18 mouse cellular contexts compared by ENCODE assay signal in genomic region chr17:90544639-90545259, GRCm38 (mm10).
DNase-seq lines count a peak whose midpoint lies in the region; ATAC-seq lines count a peak whose summit lies in the region.
"Had no signal": no experiment of that assay in that cellular context is flagged by ENCODE, and none has a peak within 500 bp of the region (broad histone marks: within the 10 kb centered on the region; RNA-seq: fewer than 3 reads in every experiment).

No protein-coding gene starts in this region.

- H3K36me3 ChIP-seq in embryonic facial prominence, embryonic 11.5 days (replicated peaks; ENCODE audit: control insufficient read depth, insufficient read depth, low read depth, low read length), result no peaks in the 10 kb centered on the region
- no peaks in the 10 kb centered on the region for H3K36me3 ChIP-seq in embryonic facial prominence, embryonic 10.5 days (replicated peaks)
- no peaks in the 10 kb centered on the region for H3K36me3 ChIP-seq in forebrain, embryonic 12.5 days (replicated peaks)
- no peaks in the 10 kb centered on the region for H3K36me3 ChIP-seq in hindbrain, embryonic 16.5 days (ENCODE audit: control insufficient read depth, insufficient read depth, low read length)
- H3K36me3 ChIP-seq in neural tube, embryonic 13.5 days, result no peaks in the 10 kb centered on the region
- H3K36me3 ChIP-seq: embryonic facial prominence, embryonic 15.5 days had no signal

- H3K27ac ChIP-seq in embryonic facial prominence, embryonic 11.5 days (replicated peaks; ENCODE audit: low read depth, low read length), result no peak overlapping the region
- H3K27ac ChIP-seq in embryonic facial prominence, embryonic 10.5 days (replicated peaks), result no peak overlapping the region
- no peak overlapping the region for H3K27ac ChIP-seq in forebrain, embryonic 12.5 days
- no peak overlapping the region for H3K27ac ChIP-seq in hindbrain, embryonic 16.5 days (ENCODE audit: low read depth, low read length)
- H3K27ac ChIP-seq in neural tube, embryonic 13.5 days (replicated peaks), result peak overlapping the region; percentile 64
- H3K27ac ChIP-seq: embryonic facial prominence, embryonic 15.5 days; gastrocnemius, adult 2 months; liver, embryonic 14.5 days; stomach, postnatal 0 days had no signal

- no peak overlapping the region for H3K4me2 ChIP-seq in embryonic facial prominence, embryonic 11.5 days (ENCODE audit: low read depth, low read length)
- no peak overlapping the region for H3K4me2 ChIP-seq in forebrain, embryonic 12.5 days
- no peak overlapping the region for H3K4me2 ChIP-seq in hindbrain, embryonic 16.5 days (ENCODE audit: low read length)
- H3K4me2 ChIP-seq in neural tube, embryonic 13.5 days, result no peak overlapping the region
- H3K4me2 ChIP-seq: embryonic facial prominence, embryonic 15.5 days had no signal

- WGBS in embryonic facial prominence, embryonic 11.5 days, result 66% methylated on average over 8 of the region's 8 CpGs
- WGBS in embryonic facial prominence, embryonic 10.5 days, result 68% methylated on average over 8 of the region's 8 CpGs
- 38% methylated on average over 8 of the region's 8 CpGs for WGBS in forebrain, embryonic 12.5 days
- WGBS in hindbrain, embryonic 16.5 days, result 51% methylated on average over 8 of the region's 8 CpGs
- WGBS in neural tube, embryonic 13.5 days, result 40% methylated on average over 8 of the region's 8 CpGs

- H3K27me3 ChIP-seq in embryonic facial prominence, embryonic 11.5 days (ENCODE audit: control insufficient read depth, insufficient read depth, low read length), result no peaks in the 10 kb centered on the region
- H3K27me3 ChIP-seq in embryonic facial prominence, embryonic 10.5 days (replicated peaks; ENCODE audit: low read depth, poor library complexity, severe bottlenecking), result no peaks in the 10 kb centered on the region
- no peaks in the 10 kb centered on the region for H3K27me3 ChIP-seq in forebrain, embryonic 12.5 days
- H3K27me3 ChIP-seq in hindbrain, embryonic 16.5 days (replicated peaks; ENCODE audit: control insufficient read depth, insufficient read depth, low read length), result no peaks in the 10 kb centered on the region
- H3K27me3 ChIP-seq in neural tube, embryonic 13.5 days, result no peaks in the 10 kb centered on the region
- H3K27me3 ChIP-seq: embryonic facial prominence, embryonic 15.5 days had no signal

- no peak overlapping the region for H3K9ac ChIP-seq in embryonic facial prominence, embryonic 11.5 days (replicated peaks; ENCODE audit: low read length)
- no peak overlapping the region for H3K9ac ChIP-seq in forebrain, embryonic 12.5 days
- no peak overlapping the region for H3K9ac ChIP-seq in hindbrain, embryonic 16.5 days (ENCODE audit: low read depth, low read length)
- H3K9ac ChIP-seq in neural tube, embryonic 13.5 days, result no peak overlapping the region
- H3K9ac ChIP-seq: embryonic facial prominence, embryonic 15.5 days; liver, embryonic 14.5 days had no signal

- H3K4me3 ChIP-seq in embryonic facial prominence, embryonic 11.5 days (ENCODE audit: low read depth, low read length), result no peak overlapping the region
- no peak overlapping the region for H3K4me3 ChIP-seq in embryonic facial prominence, embryonic 10.5 days
- H3K4me3 ChIP-seq in forebrain, embryonic 12.5 days (replicated peaks), result no peak overlapping the region
- no peak overlapping the region for H3K4me3 ChIP-seq in hindbrain, embryonic 16.5 days (ENCODE audit: low read length)
- no peak overlapping the region for H3K4me3 ChIP-seq in neural tube, embryonic 13.5 days
- H3K4me3 ChIP-seq: embryonic facial prominence, embryonic 15.5 days; gastrocnemius, adult 2 months had no signal

- no peak for DNase-seq in embryonic facial prominence, embryonic 11.5 days (ENCODE audit: low spot score)
- DNase-seq in embryonic facial prominence, embryonic 10.5 days (ENCODE audit: low spot score), result no peak
- DNase-seq in ovary, postnatal 14 days (ENCODE audit: low spot score), result no peak
- DNase-seq in lung, postnatal 25 days (ENCODE audit: low spot score), result no peak
- no peak for DNase-seq in urinary bladder, postnatal 10 days (ENCODE audit: low spot score)
- DNase-seq: adrenal gland, adult 2 months; gastrocnemius, adult 2 months; heart, postnatal 4 days; kidney, postnatal 10 days; thymus, postnatal 14 days had no signal

- H3K9me3 ChIP-seq in embryonic facial prominence, embryonic 11.5 days (replicated peaks; ENCODE audit: control insufficient read depth, low read length), result no peaks in the 10 kb centered on the region
- H3K9me3 ChIP-seq in embryonic facial prominence, embryonic 10.5 days, result no peaks in the 10 kb centered on the region
- no peaks in the 10 kb centered on the region for H3K9me3 ChIP-seq in forebrain, embryonic 12.5 days
- H3K9me3 ChIP-seq in hindbrain, embryonic 16.5 days (ENCODE audit: control insufficient read depth, low read length), result no peaks in the 10 kb centered on the region
- no peaks in the 10 kb centered on the region for H3K9me3 ChIP-seq in neural tube, embryonic 13.5 days
- H3K9me3 ChIP-seq: embryonic facial prominence, embryonic 15.5 days had no signal

- H3K4me1 ChIP-seq in embryonic facial prominence, embryonic 11.5 days (ENCODE audit: control insufficient read depth, insufficient read depth, low read length), result no peaks in the 10 kb centered on the region
- 0 out of 2 replicates have a peak, but pooled peaks cover 4% of the 10 kb centered on the region for H3K4me1 ChIP-seq in embryonic facial prominence, embryonic 10.5 days
- H3K4me1 ChIP-seq in forebrain, embryonic 12.5 days, result peaks cover 15% of the 10 kb centered on the region
- no peaks in the 10 kb centered on the region for H3K4me1 ChIP-seq in hindbrain, embryonic 16.5 days (ENCODE audit: control insufficient read depth, insufficient read depth, low read depth, low read length)
- H3K4me1 ChIP-seq in neural tube, embryonic 13.5 days (replicated peaks), result peaks cover 22% of the 10 kb centered on the region
- H3K4me1 ChIP-seq: embryonic facial prominence, embryonic 15.5 days had no signal

- 0 out of 2 replicates have a peak, but pooled peaks have one; percentile 23 for ATAC-seq in embryonic facial prominence, embryonic 11.5 days (replicated peaks; ENCODE audit: insufficient number of reproducible peaks, low FRiP score, low TSS enrichment, low read depth)
- peak; percentile 78 for ATAC-seq in forebrain, embryonic 12.5 days (ENCODE audit: low FRiP score)
- peak; percentile 71 for ATAC-seq in hindbrain, embryonic 16.5 days
- peak; percentile 77; the same call in 1 of the 2 replicates for ATAC-seq in neural tube, embryonic 13.5 days (ENCODE audit: low read depth)
- ATAC-seq: intestine, postnatal 0 days; lung, postnatal 0 days had no signal

Comparison
In these comparisons a context has a peak if more than half of its experiments do, and no peak if none do; other contexts are left out.
1. ATAC-seq: peak in every context shown above with its lines; median percentile 78 in forebrain, embryonic 12.5 days; 77 in neural tube, embryonic 13.5 days; 71 in hindbrain, embryonic 16.5 days; 23 in embryonic facial prominence, embryonic 11.5 days.